Mouse (Mus musculus): ENCODE results near the gene Tnfrsf13c. TPM values are rescaled to one million over a fixed set of nuclear protein-coding genes. Genes with fewer than 3 reads are reported as not detected.
A peak's percentile ranks its signal among the peaks of the same experiment; 100 is the strongest.

Gene Tnfrsf13c
- polyA plus RNA-seq, 1 experiment from 2014 or later = 0.61 TPM

GRCm38 (mm10) chr15:82215332-82216046, 8.7 kb downstream of the Tnfrsf13c start:
- Histone ChIP-seq H3K9me3 (replicated peaks) (no peaks in the 10 kb centered on the region), H3K27me3 (peaks cover 68% of the 10 kb centered on the region), H3K4me3 (replicated peaks) (no peak overlapping the region), H3K4me2 (replicated peaks) (no peak overlapping the region), H3K9ac (no peak overlapping the region), H3K27ac (replicated peaks) (no peak overlapping the region), H3K36me3 (no peaks in the 10 kb centered on the region), H3K4me1 (peaks cover 31% of the 10 kb centered on the region)
- WGBS = 27% methylated on average over 11 of the region's 11 CpGs
- no peak for ATAC-seq (ENCODE audit: insufficient number of reproducible peaks, low FRiP score, low TSS enrichment, low read depth)

DNA sequence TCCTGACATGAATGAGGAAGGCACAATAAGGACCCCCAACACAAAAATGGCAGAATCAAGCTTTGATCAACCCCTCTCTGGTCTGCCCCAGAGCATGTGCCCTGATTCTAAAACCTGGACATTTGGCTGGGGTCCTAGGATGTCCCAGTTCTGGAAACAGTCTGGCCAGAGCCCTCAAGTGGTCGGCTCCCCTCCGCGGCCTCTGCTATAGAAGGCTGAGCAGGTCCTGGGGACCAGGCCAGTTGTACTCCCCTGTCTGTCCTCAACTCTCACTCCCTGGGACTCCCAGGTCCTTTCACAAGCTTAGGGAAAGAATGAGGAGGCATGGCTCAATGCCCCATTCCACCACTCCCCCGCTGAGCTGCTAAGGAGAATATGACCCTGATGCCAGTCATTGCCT, 10.9 kb downstream of the Tnfrsf13c start:
- Histone ChIP-seq H3K4me2 (replicated peaks) (no peak overlapping the region), H3K9me3 (replicated peaks) (no peaks in the 10 kb centered on the region), H3K36me3 (no peaks in the 10 kb centered on the region), H3K4me1 (peaks cover 31% of the 10 kb centered on the region), H3K27me3 (peaks cover 85% of the 10 kb centered on the region), H3K4me3 (replicated peaks) (no peak overlapping the region), H3K9ac (no peak overlapping the region), H3K27ac (replicated peaks) (no peak overlapping the region)
- WGBS = 30% methylated on average over 4 of the region's 4 CpGs
- no peak for ATAC-seq (ENCODE audit: insufficient number of reproducible peaks, low FRiP score, low TSS enrichment, low read depth)

GRCm38 (mm10) chr15:82212752-82213063, 11.5 kb downstream of the Tnfrsf13c start, which contains the start of gene Shisa8:
Gene Shisa8, minus strand, starts transcription at chr15:82212815.
- H3K9me3 ChIP-seq (replicated peaks) = no peaks in the 10 kb centered on the region
- H3K27me3 ChIP-seq = peaks cover 90% of the 10 kb centered on the region
- peak within 1 kb of the TSS; percentile 90 for H3K4me2 ChIP-seq (replicated peaks)
- H3K4me1 ChIP-seq = peaks cover 31% of the 10 kb centered on the region
- H3K27ac ChIP-seq (replicated peaks) = no peak within 1 kb of the TSS
- no peaks in the 10 kb centered on the region for H3K36me3 ChIP-seq
- no peak within 1 kb of the TSS for H3K9ac ChIP-seq
- under 1% methylated on average over 25 of the region's 34 CpGs for WGBS
- H3K4me3 ChIP-seq (replicated peaks) = peak within 1 kb of the TSS; percentile 51
- ATAC-seq (ENCODE audit: insufficient number of reproducible peaks, low FRiP score, low TSS enrichment, low read depth) = no peak

DNA sequence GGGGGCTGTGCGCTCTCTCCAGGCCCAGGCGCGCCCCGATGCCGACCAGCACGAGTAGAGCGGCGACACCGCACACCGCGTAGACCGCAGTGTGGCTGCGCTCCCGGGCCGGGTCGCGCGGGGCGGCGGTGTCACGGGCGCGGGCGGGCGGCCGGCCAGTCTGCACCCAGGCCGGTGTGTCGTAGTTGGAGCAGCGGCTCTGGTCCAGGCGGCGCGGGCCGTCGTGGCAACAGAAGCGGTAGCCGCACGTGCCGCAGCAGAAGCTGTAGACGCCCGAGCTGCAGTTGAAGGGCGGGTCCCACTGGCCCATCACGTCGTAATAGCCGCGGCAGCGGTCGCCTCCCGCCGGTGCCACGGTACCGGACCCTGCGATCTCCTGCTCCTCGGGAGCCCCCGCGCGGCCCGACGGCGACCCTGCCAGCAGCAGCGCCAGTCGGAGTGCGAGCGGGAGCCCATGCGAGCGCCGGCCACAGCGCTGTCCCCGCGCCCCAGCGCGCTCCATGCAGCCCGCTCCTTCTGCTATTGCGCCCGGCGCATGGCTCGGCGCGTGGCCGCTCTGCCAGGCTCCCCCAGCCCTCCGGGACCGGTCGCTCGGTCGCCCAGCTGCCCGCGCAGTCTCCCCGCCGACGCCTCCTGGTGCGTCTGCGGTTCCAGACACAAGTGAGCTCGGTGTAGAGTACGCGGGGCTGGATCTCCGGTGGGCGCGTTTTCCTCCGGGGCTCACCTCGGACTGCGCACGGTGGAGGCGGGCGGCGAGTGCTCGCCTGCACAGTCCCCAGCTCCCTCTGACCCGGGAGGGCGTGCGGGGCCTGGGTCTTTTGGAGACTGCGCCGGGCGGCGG, 12.0 kb downstream of the Tnfrsf13c start:
- under 1% methylated on average over 112 of the region's 112 CpGs for WGBS
- H3K4me3 ChIP-seq (replicated peaks) = peak overlapping the region; percentile 51
- H3K9me3 ChIP-seq (replicated peaks) = no peaks in the 10 kb centered on the region
- no peaks in the 10 kb centered on the region for H3K36me3 ChIP-seq
- peaks cover 95% of the 10 kb centered on the region for H3K27me3 ChIP-seq
- H3K4me2 ChIP-seq (replicated peaks) = peak overlapping the region; percentile 90
- ATAC-seq (ENCODE audit: insufficient number of reproducible peaks, low FRiP score, low TSS enrichment, low read depth) = peak; percentile 8; the same call in 1 of the 2 replicates
- H3K4me1 ChIP-seq = peaks cover 37% of the 10 kb centered on the region
- no peak overlapping the region for H3K9ac ChIP-seq
- H3K27ac ChIP-seq (replicated peaks) = no peak overlapping the region

- no peak for ATAC-seq (ENCODE audit: insufficient number of reproducible peaks, low FRiP score, low TSS enrichment, low read depth)
- Histone ChIP-seq H3K27me3 (peaks cover 96% of the 10 kb centered on the region), H3K4me2 (replicated peaks) (peak overlapping the region; percentile 90), H3K4me3 (replicated peaks) (peak overlapping the region; percentile 51), H3K9ac (no peak overlapping the region), H3K36me3 (no peaks in the 10 kb centered on the region), H3K27ac (replicated peaks) (no peak overlapping the region), H3K9me3 (replicated peaks) (no peaks in the 10 kb centered on the region), H3K4me1 (peaks cover 42% of the 10 kb centered on the region)
- 2% methylated on average over 11 of the region's 11 CpGs for WGBS
Measured at GRCm38 (mm10) chr15:82211281-82211680, 12.9 kb downstream of the Tnfrsf13c start.

DNA sequence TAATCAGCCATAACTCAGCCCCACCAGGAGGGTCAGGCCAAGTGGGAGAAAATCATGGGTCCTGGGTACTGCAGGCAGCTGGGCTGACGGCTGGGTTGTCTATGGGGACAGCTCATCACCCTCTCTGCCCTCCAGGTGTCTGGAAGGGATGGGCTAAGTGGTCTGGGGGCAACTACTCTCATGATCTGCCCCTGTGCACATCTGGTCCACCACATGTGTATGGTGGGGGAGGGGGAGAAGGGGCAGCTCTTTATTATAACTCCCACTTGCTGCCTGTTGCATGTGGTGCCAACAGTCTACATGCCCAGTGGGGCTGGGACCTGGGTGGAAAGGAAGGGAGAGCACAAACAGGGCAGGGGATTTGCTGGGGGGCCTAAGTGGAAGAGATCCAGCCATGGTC, 13.4 kb downstream of the Tnfrsf13c start:
- Histone ChIP-seq H3K4me2 (replicated peaks) (no peak overlapping the region), H3K9ac (no peak overlapping the region), H3K9me3 (replicated peaks) (no peaks in the 10 kb centered on the region), H3K36me3 (no peaks in the 10 kb centered on the region), H3K27ac (replicated peaks) (no peak overlapping the region), H3K4me3 (replicated peaks) (no peak overlapping the region), H3K27me3 (peaks cover 96% of the 10 kb centered on the region), H3K4me1 (peaks cover 42% of the 10 kb centered on the region)
- WGBS = 48% methylated on average over 1 of the region's 1 CpGs
- no peak for ATAC-seq (ENCODE audit: insufficient number of reproducible peaks, low FRiP score, low TSS enrichment, low read depth)

DNA sequence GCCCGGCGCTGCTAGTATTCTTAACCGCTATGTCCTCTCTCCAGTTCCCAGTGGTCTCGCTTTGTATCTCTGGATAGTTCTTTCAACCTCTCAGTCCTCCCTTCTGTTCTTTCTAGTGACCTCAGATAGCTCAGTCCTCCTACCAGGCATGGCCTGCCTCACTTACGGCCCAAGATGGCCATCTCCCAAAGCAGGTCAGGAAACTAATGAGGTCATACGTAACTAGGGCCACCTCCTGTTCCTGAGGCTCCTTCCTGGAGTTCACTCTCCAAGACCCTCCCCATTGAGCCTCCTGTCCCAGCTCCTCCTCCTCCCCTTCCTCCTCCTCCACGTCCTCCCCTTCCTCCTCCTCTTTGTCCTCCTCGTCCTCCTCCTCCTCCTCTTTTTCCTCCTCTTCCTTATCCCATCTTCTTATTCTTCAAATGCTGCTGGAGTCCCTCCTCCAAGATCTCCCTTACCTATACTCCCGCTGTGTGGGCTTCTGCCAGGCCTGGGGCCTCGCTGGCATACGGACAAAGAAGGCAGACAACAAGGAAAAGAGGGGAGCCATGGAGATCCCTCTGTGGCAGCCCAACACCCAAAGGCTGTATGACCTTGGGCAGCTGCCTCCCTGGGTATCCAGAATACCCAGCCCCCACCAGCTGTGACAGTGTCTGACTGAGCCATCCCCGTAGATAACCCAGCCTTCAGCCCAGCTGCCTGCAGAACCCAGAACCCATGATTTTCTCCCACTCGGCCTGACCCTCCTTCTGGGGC, 14.7 kb downstream of the Tnfrsf13c start:
- Histone ChIP-seq H3K27ac (replicated peaks) (no peak overlapping the region), H3K36me3 (no peaks in the 10 kb centered on the region), H3K9me3 (replicated peaks) (no peaks in the 10 kb centered on the region), H3K4me3 (replicated peaks) (no peak overlapping the region), H3K4me2 (replicated peaks) (no peak overlapping the region), H3K9ac (no peak overlapping the region), H3K27me3 (peaks cover 96% of the 10 kb centered on the region), H3K4me1 (peaks cover 37% of the 10 kb centered on the region)
- 81% methylated on average over 13 of the region's 13 CpGs for WGBS
- ATAC-seq (ENCODE audit: insufficient number of reproducible peaks, low FRiP score, low TSS enrichment, low read depth) = no peak

- 78% methylated on average over 8 of the region's 8 CpGs for WGBS
- Histone ChIP-seq H3K9me3 (replicated peaks) (no peaks in the 10 kb centered on the region), H3K4me2 (replicated peaks) (no peak overlapping the region), H3K36me3 (peaks cover 10% of the 10 kb centered on the region), H3K27ac (replicated peaks) (no peak overlapping the region), H3K9ac (no peak overlapping the region), H3K4me3 (replicated peaks) (no peak overlapping the region), H3K4me1 (peaks cover 37% of the 10 kb centered on the region), H3K27me3 (peaks cover 88% of the 10 kb centered on the region)
- ATAC-seq (ENCODE audit: insufficient number of reproducible peaks, low FRiP score, low TSS enrichment, low read depth) = no peak
Measured at GRCm38 (mm10) chr15:82208307-82208706, 15.9 kb downstream of the Tnfrsf13c start.

GRCm38 (mm10) chr15:82207504-82208219, 16.5 kb downstream of the Tnfrsf13c start:
- H3K4me3 ChIP-seq (replicated peaks) = no peak overlapping the region
- H3K9me3 ChIP-seq (replicated peaks) = no peaks in the 10 kb centered on the region
- H3K36me3 ChIP-seq = peaks cover 17% of the 10 kb centered on the region
- peaks cover 82% of the 10 kb centered on the region for H3K27me3 ChIP-seq
- 23% methylated on average over 30 of the region's 30 CpGs for WGBS
- no peak for ATAC-seq (ENCODE audit: insufficient number of reproducible peaks, low FRiP score, low TSS enrichment, low read depth)
- H3K4me1 ChIP-seq = peaks cover 35% of the 10 kb centered on the region
- H3K4me2 ChIP-seq (replicated peaks) = no peak overlapping the region
- no peak overlapping the region for H3K27ac ChIP-seq (replicated peaks)
- no peak overlapping the region for H3K9ac ChIP-seq

- no peaks in the 10 kb centered on the region for H3K9me3 ChIP-seq (replicated peaks)
- ATAC-seq (ENCODE audit: insufficient number of reproducible peaks, low FRiP score, low TSS enrichment, low read depth) = no peak
- WGBS = 16% methylated on average over 34 of the region's 34 CpGs
- H3K27me3 ChIP-seq = peaks cover 76% of the 10 kb centered on the region
- H3K36me3 ChIP-seq = peaks cover 22% of the 10 kb centered on the region
- no peak overlapping the region for H3K4me2 ChIP-seq (replicated peaks)
- H3K4me1 ChIP-seq = peaks cover 29% of the 10 kb centered on the region
- H3K27ac ChIP-seq (replicated peaks) = no peak overlapping the region
- H3K4me3 ChIP-seq (replicated peaks) = no peak overlapping the region
- H3K9ac ChIP-seq = no peak overlapping the region
Measured at GRCm38 (mm10) chr15:82207105-82207459, 17.1 kb downstream of the Tnfrsf13c start.

Measured in embryonic facial prominence, embryonic 15.5 days (tissue).